Mouse (Mus musculus) layer of hippocampus, postnatal 25 days (tissue): ENCODE measurements around the gene Zfp277. TPM values are rescaled to one million over a fixed set of nuclear protein-coding genes. Genes with fewer than 3 reads are reported as not detected.

Experiments
- DNase-seq, 2 experiments: peaks; one replicate each; pipeline ENCODE4 v3.0.0; 2022; ENCODE audit warnings: mixed read lengths in 2 of 2, low spot score in 1 of 2; ENCODE audit errors: extremely low spot score in 1 of 2
- total RNA-seq, 2 experiments: library from RNA; stranded (reverse); gene quantifications; 2 replicates each; pipeline ENCODE4 v1.2.3; 2021

Gene Zfp277
- total RNA-seq, 2 experiments from 2014 or later: 23.9 to 25.1 TPM

GRCm38 (mm10) chr12:40272710-40273109 lies 173.0 kb downstream of the Zfp277 start:
- DNase-seq: no peak

- no peak for DNase-seq
Observed at GRCm38 (mm10) chr12:40268313-40268712, 177.4 kb downstream of the Zfp277 start.

Other genes with a start within 250 kb of the Zfp277 start
- gene Lsmem1, start 246.4 kb downstream of the Zfp277 start, total RNA-seq: under 1 TPM; 0.49 to 0.64 TPM
- gene Ifrd1, start 197.4 kb downstream of the Zfp277 start, total RNA-seq: 10 to 100 TPM; 89.6 to 91.4 TPM
- gene Dock4, start 50 bp upstream of the Zfp277 start, total RNA-seq: 100 to 1,000 TPM; 205 to 242 TPM